Mouse (Mus musculus): ENCODE measurements around the gene Arsg.

Gene Arsg

DNA sequence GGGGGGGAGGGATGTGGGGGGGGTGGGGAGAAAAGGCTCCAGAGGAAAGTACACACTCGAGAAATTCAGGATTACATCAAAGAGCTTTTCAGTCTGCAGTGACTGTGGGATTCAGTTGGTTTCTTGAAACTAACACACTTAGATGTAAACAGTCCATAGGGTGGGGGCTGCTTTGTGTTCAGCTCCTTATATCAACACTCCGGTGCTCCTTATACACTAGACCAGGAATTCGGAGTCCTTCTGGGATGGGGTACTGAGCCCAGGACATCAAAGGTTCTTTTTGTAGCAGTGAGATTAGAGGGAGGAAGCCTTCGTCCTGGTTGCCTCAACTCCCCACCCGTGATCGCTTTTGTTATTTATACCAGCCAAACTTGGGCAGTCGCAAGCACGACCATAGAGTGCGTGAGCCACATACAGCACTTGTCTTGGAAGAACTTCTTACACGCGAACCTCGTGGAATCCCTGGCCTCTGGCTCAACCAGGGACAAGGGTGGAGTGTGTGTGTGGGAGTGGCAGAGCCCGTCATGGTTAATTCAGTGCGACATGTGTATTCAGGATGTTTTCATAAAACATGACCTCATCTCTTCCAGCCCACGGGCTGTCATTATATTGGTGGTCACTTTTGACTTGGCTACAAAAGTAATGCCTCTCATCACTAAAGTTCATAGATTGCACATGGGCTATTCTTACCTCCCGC is 73.3 kb downstream of the Arsg start:
- no peak for DNase-seq (ENCODE audit: low spot score)

DNA sequence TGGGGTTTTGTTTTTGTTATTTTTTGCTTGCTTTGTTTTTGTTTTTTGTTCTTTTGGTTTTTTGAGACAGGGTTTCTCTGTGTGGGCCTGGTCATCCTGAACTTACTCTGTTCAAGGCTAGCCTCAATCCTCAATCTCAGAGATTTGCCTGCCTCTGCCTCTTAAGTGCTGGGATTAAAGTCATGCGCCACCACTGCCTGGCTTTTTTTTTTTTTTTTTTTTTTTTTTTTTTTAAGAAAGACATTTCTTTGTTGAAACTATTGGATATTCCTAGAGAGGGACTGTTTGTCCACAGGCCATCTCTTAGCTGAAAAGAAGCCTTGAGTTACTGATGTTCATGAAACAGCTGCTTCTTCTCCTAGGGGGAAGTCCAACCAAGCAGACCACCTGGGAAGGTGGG is 74.5 kb downstream of the Arsg start:
- DNase-seq (ENCODE audit: low spot score): no peak

DNA sequence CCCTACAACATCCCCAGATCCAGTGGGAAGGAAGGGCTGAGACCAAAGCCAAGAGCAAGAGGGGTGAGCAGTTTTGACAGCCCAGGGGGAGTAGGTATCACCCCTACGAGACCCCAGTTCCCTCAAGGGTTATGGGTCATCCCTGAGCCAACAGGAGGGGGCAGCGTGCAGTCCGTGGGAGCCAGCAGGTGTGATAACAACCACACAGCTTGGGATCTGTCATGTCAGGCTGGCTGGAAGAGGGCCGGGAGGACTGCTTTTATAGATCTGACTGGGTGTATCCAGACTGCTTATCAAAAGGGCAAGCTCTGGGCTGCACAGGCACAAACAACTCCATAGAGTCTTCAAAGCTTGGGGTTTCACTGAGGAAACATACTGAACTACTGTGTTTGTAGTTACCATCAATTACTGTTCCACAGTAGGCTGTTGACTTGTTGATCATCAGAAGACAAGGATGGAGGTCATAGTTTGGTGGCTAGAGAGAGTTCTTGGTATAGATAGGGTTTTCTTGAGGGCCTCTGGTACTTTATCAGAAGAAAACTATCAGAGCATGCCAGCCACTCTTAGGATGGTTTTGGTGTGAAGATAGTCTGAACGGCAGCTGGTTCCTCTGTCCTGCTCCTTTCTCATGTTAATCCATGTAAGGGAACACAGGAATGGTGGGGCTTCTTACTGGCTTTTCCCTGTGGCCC is 76.6 kb downstream of the Arsg start:
- DNase-seq (ENCODE audit: low spot score): no peak

DNA sequence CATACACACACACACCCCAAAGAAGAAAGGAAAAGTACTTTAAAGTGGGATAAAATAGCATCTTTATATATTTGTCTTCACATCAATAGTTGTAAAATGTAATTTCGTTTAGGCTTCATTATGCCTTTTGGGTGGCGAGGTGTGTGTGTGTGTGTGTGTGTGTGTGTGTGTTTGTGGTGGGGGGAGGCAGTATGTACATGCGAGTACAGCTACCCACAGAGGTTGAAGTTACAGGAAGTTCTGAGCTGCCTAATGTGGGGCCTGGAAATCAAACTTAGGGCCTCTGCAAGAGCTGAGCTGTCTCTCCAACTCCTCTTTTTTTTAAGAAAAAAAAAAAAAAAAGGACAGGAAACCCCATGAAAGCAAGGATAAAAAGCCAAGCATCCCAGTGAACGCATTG is 80.7 kb downstream of the Arsg start:
- DNase-seq (ENCODE audit: low spot score): no peak

DNA sequence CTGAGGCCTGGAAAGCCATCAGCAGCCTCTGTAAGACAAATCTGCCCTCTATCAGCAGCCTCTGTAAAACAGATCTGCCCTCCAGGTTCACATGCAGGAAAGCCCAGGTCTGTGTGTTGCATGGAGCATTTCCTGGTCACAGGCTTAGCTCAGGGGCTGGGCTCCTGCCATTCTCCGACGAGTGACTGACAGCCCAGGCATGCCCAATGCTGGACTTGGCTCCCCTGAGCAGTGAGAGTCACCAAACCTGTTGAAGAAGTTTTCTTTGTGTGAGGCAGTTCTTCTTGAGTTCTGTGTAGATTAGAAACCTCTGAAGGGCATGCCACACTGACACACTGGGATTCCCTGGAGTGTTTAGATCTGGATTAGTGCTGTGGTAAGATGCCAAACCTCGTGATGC is 81.3 kb downstream of the Arsg start:
- DNase-seq (ENCODE audit: low spot score): no peak

DNA sequence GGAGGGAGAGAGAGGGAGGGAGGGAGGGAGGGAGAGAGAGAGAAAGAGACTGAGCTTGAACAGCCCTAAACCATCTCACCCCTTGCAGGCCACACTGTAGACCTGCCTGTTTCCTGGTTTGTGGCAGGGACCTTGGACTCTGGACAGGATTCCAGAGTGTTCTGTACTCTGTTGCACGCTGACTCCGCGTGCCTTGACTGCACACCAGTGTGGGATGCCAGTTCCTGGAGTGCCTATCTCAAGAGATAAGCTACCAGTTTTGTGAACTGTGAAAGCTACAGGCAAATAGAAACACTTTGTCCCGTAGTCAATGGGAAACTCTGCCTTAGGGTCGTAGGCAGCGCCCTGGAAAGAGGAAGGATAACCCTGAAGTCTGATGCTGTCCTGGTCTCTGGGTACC is 83.0 kb downstream of the Arsg start:
- DNase-seq (ENCODE audit: low spot score): no peak

DNA sequence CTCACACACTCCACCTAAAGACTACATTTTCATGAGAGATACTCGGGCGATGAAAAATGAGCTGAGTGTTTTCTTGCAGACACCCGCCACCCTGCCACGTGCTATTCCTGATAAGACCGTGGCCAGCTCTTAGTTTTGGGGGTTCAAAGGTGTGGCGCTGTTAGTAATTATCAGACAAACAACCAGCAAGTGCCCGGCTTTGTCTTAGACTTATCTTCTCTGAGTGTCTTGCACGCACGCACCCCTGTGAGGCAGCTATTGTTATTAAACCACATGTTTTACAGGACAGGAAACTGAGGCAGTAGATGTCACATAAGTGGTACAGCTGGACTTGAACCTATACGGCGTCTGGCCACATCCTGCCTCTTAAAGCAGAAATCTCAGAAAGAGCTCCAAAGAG is 84.2 kb downstream of the Arsg start:
- DNase-seq (ENCODE audit: low spot score): no peak

DNA sequence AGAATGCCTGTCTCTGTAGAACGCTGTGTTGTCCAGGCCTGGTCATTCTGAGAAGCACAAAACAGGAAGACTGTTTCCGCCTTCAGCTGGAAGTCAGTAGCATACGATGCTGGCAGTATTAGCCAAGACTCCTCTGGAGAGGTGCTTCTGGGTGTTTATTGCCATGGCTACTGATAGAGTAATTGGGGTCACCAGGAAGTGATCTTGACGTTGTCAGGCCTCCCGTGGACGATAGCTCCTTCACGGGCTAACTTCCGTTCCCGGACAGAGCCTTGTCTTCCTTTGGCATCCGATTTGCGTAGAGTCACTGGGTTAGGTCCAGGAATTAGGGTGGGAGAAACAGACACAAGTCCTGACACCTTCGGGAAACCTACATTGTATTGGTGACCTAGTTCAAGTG is 86.1 kb downstream of the Arsg start:
- DNase-seq (ENCODE audit: low spot score): no peak

DNA sequence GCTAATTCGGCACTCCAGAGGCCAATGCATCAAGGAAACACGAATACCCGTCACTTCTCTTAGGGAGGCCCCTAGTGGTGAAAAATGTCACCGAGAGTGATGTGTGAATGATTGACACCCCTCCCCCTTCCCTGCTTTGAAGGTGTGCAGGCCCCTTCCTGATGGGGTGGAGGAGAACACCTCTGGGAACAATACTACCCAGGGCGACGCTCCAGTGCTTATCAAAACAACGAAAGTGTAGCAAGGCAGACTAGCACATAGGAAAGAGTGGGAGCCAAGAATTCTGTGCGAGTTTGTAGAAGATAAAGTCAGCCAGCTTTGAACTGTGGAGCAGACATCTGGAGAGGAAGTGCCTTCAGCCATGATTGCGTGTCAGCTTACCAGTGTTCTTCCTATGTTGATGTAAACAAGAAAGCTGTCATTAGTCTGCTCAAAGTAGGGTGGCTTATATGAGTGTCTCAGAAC is 87.7 kb downstream of the Arsg start:
- DNase-seq (ENCODE audit: low spot score): no peak

DNA sequence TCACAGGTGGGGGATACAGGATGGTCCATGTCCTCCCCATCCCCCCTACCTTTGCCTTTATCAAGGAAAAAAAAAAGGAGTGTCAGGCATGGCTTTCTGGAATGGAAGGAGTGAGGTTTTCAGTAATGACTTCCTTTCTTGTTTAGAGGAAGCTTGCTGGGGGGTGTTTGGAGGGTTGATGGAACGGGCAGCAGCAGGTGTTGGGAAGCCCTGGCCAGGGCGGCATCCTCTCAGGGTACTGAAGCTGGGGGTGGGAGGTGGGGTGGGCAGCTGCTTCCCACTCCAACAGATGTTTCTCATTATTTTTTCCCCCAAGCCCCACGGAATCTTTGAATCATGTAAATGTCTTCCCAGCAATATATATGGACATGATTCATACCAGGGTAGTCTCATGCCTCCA is 88.3 kb downstream of the Arsg start:
- DNase-seq (ENCODE audit: low spot score): no peak

DNA sequence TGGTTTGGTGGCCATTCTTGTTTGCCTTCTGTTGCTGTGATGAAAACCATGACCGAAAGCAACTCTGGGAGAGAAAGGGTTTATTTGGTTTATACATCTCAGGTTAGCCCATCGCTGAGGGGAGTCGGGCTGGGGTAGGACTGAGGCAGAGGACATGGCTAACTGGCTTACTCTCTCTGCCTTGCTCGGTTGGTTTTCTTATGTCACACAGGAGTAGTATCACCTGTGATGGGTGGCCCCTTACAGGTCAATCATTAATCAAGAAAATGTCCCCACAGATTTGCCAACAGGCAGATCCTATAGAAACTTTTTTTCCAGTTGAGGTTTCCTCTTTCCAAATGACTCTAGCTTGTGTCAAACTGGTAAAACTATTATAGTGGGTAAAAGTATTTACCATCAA is 90.5 kb downstream of the Arsg start:
- DNase-seq (ENCODE audit: low spot score): no peak

DNA sequence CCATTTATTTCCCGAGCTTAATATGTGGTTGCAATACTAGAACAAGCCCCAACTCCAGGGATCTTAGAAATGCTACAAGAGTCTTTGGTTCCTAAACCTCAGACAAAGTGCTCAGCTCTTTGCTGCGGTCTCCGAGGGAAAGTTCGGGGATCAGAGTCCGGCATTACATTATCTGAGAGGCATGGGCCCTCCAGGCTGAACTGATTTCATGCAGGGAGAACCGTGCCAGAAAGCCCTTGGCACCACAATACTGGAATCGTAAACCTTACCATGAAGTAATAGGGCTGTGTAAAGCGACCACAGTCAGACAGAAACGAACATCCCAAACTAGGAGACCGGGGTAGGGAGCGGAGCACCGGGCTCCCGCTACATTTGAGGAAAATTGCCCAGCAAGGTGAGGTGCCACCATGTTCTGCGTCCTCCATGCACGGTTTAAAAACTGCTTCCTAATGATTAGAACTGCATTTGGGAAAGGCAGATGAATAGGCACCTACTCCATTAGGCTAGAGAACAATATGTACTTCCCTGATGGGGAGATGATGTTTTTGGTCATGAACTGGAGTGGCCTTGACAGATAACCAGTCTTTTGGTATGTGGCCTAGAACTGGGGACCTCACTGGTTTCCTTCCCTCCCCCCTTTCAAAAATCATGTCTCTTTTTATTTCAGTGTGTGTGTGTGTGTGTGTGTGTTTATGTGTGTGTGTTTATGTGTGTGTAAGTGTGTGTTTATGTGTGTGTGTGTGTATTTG is 91.5 kb downstream of the Arsg start:
- DNase-seq (ENCODE audit: low spot score): no peak

DNA sequence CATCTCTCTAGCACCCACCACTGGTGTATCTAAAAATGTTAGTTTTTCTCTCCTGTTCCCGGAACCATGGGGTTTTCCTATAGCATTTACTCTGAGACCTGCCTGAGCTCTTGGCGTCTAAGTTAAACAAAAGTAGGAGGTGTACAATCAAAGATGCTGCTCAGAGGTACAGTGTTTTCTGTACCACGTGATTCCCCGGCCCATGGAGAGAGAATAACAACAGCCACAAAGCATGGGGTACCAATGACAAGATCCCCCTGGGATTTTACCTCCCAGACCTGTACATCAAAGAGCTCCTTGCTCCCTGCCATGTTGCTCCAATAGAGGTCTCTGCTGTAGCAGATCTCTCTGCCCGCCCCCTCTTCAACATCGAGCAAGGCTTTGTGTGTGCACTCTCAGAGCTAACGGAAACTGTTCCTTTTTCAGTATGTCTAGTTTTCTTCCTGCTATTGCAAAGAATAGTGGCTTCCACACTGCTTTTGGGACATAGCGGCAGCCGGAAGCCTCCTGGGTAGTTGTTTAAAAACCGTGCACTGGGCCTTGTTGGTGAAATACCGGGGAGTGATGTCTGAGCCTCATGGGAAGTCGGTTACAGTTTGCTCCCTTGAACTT is 95.9 kb downstream of the Arsg start:
- no peak for DNase-seq (ENCODE audit: low spot score)

DNA sequence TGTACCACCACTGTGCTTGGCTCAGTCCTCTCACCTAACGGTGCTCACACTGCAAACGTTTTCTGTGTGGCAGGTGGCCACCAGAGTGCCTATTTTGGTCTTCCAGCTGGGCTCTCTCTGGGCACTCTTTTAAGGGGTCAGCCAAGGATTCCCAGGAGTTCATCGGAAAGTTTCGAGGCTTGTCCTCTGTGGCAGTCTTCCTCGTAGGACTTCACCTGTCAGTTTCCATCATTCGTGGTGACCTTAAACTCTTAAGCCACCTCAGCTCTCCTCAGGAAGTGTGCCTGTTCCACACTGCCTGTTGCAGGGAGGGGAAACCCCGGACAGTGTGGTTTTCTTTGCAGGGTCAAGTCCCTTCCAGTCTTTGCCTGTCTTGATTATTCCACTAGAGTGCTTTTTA is 96.6 kb downstream of the Arsg start:
- DNase-seq (ENCODE audit: low spot score): no peak

DNA sequence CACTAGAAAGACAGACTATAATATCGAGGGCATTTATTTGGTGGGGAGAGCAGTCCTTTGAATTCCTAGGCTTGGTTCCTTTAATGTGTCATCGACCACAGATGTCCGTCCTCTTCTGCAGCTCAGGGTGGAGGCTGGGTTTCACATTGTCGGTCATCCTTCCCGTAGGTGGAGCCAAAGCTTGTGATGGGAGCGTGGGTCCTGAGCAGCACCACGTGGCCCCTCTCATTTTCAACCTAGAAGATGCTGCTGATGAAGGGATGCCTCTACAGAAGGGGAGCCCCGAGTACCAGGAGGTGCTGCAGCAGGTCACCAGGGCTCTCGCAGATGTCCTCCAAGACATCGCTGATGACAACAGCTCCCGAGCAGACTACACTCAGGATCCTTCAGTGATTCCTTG is 98.9 kb downstream of the Arsg start:
- no peak for DNase-seq (ENCODE audit: low spot score)

DNA sequence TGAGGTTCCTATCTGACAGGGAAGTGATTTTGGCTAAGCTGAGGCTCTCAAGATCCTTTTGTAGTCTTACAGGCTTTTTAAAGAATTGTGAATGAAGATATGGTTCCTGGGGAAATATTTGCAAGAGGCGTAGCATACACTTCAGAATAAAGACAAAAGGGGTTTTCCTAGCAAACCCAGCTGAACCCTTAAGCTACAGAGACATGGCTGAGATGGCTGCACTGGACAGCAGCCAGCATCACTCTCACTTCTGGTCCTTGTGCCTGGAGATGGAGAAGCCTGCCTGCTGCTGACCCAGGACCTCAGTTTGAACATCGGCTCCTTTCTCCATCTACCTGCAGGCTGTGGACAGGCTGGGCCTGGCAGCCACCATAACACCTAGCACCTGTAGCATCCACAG is 101.4 kb downstream of the Arsg start:
- no peak for DNase-seq (ENCODE audit: low spot score)

DNA sequence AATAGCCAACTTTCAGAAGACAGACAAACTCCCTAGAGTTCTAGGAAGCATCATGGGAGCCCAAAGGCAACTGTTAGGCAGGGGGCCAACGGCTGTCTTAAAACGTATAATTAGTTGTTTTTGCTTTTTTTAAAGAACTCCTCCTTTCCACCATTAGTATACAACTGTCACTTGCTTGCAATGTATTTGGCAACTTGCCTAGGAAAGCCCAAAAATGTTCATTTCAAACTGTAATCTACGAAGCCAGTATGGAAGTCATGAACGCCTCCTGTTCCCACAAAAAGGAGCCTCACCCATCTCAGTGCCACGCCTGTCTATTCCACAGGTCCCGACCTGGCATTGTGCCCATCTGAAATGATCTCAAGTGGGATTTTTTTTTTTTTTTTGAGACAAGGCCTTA is 102.7 kb downstream of the Arsg start:
- no peak for DNase-seq (ENCODE audit: low spot score)

DNA sequence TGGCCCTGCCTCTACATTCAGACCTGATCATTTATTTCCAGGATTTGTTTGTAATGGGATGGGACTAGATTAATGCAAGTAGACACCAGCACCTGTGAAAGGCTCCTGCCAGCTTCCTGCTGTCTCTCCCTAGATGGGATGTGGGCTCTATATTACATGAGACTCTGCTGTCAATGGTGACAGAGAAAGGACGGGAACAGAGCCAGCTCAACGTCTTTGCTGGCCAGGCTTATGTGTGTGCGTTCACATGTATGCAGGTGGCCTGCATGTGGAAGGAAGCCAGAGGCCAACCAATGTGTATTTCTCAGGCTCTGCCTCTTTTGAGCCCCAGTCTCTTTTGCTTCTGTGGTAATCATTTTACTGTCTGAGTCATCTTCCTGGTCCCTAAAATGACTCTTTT is 105.4 kb downstream of the Arsg start:
- no peak for DNase-seq (ENCODE audit: low spot score)

DNA sequence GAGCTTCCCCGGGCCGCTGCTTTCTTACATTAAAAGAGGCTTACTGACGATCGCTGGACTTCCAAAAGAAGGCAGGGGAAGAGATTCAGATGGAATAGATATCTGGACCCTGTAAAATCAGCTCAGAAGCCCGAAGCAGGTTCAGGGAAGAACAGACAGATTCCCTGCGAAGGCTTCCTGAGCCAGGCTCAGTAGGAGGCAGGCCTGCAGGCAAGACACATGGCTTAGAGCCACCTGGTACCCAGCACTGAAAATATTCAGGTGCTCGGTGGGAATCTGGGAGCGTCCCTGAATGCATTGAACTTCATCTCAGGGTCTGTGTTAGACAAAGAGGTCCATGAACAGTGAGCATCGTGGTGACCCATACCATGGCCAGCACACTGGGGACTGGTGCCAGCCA is 106.8 kb downstream of the Arsg start:
- no peak for DNase-seq (ENCODE audit: low spot score)

DNA sequence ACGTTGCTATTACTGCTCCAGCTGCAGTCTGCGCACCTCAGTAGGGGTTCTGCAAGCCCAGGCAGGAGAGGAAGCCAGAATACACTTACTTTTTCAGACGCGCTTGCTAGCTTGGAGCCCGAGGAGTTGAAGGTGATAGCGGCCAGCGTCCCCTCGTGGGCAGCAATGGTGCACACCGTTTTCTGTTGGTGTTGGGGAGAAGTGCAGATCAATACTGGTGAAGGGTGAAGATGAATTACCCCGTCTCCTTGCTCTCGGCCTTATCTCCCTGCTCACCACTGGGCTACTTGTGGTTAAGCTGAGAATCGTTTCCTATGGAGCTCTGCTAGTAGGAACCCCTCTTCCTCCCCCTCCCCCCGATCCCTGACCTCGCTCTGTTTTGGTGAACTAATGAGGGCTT is 110.8 kb downstream of the Arsg start:
- no peak for DNase-seq (ENCODE audit: low spot score)

DNA sequence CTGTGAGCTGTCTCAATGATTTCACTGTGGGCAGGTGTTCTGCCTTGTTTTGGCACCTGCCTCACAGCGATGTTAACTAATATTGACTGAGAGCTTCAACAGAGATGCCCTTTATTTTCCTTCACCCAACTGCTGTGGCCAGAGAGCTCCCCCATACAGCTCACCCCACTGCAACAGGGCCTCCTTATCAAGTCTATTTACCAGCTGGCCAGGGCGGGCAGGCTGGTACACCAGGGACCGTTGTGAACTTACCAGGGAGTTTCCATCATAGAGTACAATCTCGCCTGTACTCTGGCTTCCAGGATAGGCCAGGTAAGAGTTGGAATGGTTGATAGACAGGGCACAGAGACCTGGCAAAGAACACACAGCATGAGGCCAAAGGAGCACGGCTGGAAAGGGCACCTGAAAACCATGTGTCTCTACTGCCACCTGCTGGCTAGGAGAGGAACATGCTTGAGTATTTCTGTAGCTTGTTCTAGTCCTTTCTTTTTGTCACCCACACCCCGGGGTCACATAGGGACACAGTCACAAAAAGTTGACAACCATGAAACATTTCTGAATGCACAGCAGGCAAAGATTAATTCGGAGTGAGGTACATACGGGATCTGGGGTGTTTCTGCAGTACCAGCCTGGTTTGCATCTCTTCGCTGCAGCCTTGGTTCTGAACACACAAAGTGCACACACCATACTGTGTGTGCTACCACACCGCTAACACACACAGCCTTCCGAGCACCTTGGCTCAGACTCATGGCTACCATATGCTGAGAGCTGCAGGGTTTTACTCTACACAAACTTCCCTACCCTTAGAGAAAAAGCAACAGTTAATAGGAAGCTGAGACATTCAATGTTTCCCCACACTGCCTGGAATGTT is 111.9 kb downstream of the Arsg start:
- no peak for DNase-seq (ENCODE audit: low spot score)

DNA sequence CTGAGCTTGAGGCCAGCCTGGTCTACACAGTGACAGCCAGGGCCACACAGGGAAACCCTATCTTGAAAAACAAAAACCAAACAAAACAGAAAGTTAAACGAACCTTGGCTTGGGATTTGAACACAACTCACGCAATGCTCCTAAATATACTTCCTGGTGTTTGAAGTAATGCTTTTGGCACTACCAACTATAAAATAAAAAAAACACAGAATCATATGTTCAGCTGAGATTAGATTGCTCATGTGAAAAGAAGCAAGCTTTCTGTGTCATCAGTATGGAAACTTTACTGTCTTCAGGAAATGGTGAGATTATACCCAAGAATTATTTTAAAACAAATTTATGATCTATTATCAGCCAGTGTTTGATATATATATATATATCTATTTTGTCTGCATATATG is 113.2 kb downstream of the Arsg start:
- DNase-seq (ENCODE audit: low spot score): no peak

All from urinary bladder, postnatal 10 days (tissue).